Mouse (Mus musculus) forebrain, postnatal 0 days (tissue): ENCODE measurements around the gene Stat3. TPM values are rescaled to one million over a fixed set of nuclear protein-coding genes. Genes with fewer than 3 reads are reported as not detected.

Source experiments
- ATAC-seq: fragments of 200-750 bp; cut with Nextera tagmentation; 2 replicates; pipeline ENCODE4 v1.8.0; 2017; ENCODE audit warnings: mild to moderate bottlenecking, moderate library complexity
- DNase-seq: peaks from one replicate; pipeline ENCODE4 v3.0.0-alpha.2; 2015
- H3K27ac ChIP-seq: fragments of 300-500 bp; sonication (generic); 2 replicates; pipeline ENCODE4 v1.5.1; 2014; ENCODE audit warnings: low read depth, mild to moderate bottlenecking, antibody characterized with exemption, low read length, moderate library complexity, mixed read lengths
- H3K27me3 ChIP-seq: fragments of 300-500 bp; sonication (generic); 2 replicates; pipeline ENCODE4 v1.6.1; 2014; ENCODE audit warnings: mild to moderate bottlenecking, low read length, mixed read lengths; ENCODE audit not compliant: insufficient read depth
- H3K36me3 ChIP-seq: fragments of 300-500 bp; sonication (generic); 2 replicates; pipeline ENCODE4 v1.6.1; 2014; ENCODE audit warnings: mild to moderate bottlenecking, moderate library complexity; ENCODE audit not compliant: insufficient read depth
- H3K4me1 ChIP-seq: fragments of 300-500 bp; sonication (generic); 2 replicates; pipeline ENCODE4 v1.6.1; 2014; ENCODE audit warnings: antibody characterized with exemption; ENCODE audit not compliant: insufficient read depth
- H3K4me2 ChIP-seq: fragments of 300-500 bp; sonication (generic); 2 replicates; pipeline ENCODE4 v1.6.1; 2014; ENCODE audit warnings: low read depth, mild to moderate bottlenecking, moderate library complexity
- H3K4me3 ChIP-seq: fragments of 300-500 bp; sonication (generic); 2 replicates; pipeline ENCODE4 v1.5.1; 2014; ENCODE audit warnings: low read depth, low read length, mixed read lengths
- H3K9ac ChIP-seq: fragments of 300-500 bp; sonication (generic); 2 replicates; pipeline ENCODE4 v1.6.1; 2014; ENCODE audit warnings: mild to moderate bottlenecking
- H3K9me3 ChIP-seq: fragments of 300-500 bp; sonication (generic); 2 replicates; pipeline ENCODE4 v1.6.1; 2016; ENCODE audit warnings: low read length
- CTCF ChIP-seq: sonication (generic); IDR thresholded peaks from 2 replicates; pipeline ENCODE4 v1.5.1; 2016; ENCODE audit warnings: antibody characterized with exemption, control low read depth, low read depth
- WGBS: fragments of 180-500 bp; shearing (Covaris S2); extraction: QIAGEN DNeasy Blood & Tissue Kit; methylation state at CpG from one replicate; pipeline ENCODE4 v1.1.7; 2014; 5-methylcytosine and 5-hydroxymethylcytosine counted together
- polyA plus RNA-seq: library from polyadenylated mRNA; unstranded; fragments of >200 nt; fragmentation: Nextera tagmentation; extraction: Ambion mirVana; gene quantifications from 2 replicates; pipeline ENCODE4 v1.2.1, GENCODE M21; 2015
- total RNA-seq: library from RNA; depleted of rRNA; stranded (reverse); fragments of >200 nt; gene quantifications from 2 replicates; pipeline ENCODE4 v1.2.3, GENCODE M21; 2014

Stat3 gene
- total and polyA plus RNA-seq, 2 experiments from 2014 or later, result 31.2 to 42.5 TPM

DNA sequence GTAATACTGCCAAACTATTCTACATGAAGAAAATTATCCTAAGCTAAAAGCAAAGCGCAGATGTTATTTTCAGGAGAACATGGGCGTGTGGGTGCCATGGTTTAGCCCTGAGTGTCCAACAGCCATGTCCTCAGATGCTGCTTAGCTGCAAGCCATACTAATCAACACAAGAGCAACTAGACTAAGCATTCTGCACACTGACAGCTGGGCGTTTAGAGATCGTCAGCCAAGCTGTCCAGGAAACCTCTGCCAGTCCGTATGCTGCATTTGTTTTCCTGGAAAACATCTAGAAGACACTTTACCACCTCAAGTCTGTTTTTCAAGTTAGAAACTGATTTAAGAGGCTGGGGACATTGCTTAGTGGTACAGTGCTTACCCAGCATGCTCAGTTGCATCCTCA is 24.9 kb downstream of the Stat3 start:
- 59% methylated on average over 5 of the region's 5 CpGs for WGBS
- H3K9ac ChIP-seq, result no peak overlapping the region
- no peaks in the 10 kb centered on the region for H3K4me1 ChIP-seq
- no peak overlapping the region for H3K4me2 ChIP-seq
- no peak for TF ChIP-seq CTCF
- H3K27me3 ChIP-seq, result no peaks in the 10 kb centered on the region
- H3K4me3 ChIP-seq, result no peak overlapping the region
- no peaks in the 10 kb centered on the region for H3K9me3 ChIP-seq
- H3K36me3 ChIP-seq, result peaks cover 4% of the 10 kb centered on the region; the same call in 1 of the 2 replicates
- ATAC-seq (no peak), DNase-seq (no peak)
- H3K27ac ChIP-seq, result no peak overlapping the region

DNA sequence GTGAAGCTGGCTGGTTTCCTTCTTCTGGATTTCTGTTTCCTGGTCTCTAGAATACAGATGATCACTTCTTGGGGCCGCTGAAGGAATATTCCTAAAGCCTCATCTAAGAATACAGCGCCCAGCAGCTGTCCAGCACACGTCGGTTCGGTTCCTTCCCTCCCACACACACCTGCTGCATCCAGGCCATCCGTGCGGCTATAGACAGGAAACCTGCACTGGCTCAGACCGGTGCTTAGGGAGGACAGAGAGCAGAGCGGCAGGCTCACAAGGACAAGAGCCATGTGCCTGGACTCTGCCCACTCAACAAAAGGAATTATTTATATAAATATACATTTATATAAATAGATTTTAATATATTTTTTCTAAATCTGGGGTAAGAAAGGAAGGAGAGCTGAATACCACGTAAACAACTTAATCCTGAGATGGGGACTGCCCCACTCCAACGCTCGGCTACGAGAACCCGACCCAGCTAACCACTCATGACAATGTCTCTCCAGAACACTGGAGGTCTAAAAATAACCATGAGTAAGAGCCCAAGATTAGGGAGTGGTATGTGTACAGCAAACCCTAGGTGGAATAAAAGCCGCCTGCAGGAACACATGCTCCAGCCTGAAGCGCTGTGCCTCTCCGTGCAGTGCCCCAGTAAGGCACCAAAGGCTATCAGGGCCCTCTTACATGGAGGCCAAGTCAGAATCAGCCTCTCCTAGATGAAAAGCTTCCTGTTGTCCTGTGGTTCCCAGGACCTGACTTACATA is 26.8 kb downstream of the Stat3 start:
- Histone ChIP-seq H3K27me3 (no peaks in the 10 kb centered on the region), H3K9ac (no peak overlapping the region), H3K4me2 (no peak overlapping the region), H3K4me1 (no peaks in the 10 kb centered on the region), H3K4me3 (no peak overlapping the region), H3K36me3 (peaks cover 4% of the 10 kb centered on the region; the same call in 1 of the 2 replicates), H3K27ac (no peak overlapping the region), H3K9me3 (no peaks in the 10 kb centered on the region)
- DNase-seq (no peak), ATAC-seq (no peak)
- no peak for TF ChIP-seq CTCF
- WGBS, result 93% methylated on average over 17 of the region's 17 CpGs

- no peak overlapping the region for H3K4me3 ChIP-seq
- no peaks in the 10 kb centered on the region for H3K27me3 ChIP-seq
- H3K9me3 ChIP-seq, result no peaks in the 10 kb centered on the region
- no peak overlapping the region for H3K27ac ChIP-seq
- H3K4me2 ChIP-seq, result no peak overlapping the region
- DNase-seq (no peak), ATAC-seq (no peak)
- H3K36me3 ChIP-seq, result peaks cover 19% of the 10 kb centered on the region
- H3K9ac ChIP-seq, result no peak overlapping the region
- no peak for TF ChIP-seq CTCF
- WGBS, result 88% methylated on average over 9 of the region's 9 CpGs
- H3K4me1 ChIP-seq, result no peaks in the 10 kb centered on the region
These were observed 30.8 kb downstream of the Stat3 start for GRCm38 (mm10) chr11:100908567-100908966.

DNA sequence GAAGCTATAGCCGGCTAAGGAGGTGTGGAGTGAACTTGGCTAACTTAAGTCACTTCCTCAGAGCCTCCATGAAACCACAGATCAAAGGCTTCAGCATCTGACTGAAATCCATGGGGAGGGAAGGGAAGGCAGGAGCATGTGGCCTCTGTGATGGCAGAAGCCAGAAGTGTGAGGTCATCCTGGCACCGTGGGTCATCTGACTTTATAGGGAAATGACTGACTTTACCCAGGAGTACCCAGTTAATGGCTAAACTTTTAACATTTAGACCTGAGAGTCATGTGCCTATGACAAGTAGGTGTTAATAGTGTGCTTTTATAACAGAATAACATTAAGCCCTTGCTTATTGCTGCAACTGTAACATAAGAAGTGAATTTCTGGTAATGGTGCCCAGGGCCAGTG is 31.2 kb downstream of the Stat3 start:
- Histone ChIP-seq H3K9me3 (no peaks in the 10 kb centered on the region), H3K27ac (no peak overlapping the region), H3K36me3 (peaks cover 23% of the 10 kb centered on the region), H3K9ac (no peak overlapping the region), H3K4me2 (no peak overlapping the region), H3K27me3 (no peaks in the 10 kb centered on the region), H3K4me3 (no peak overlapping the region), H3K4me1 (no peaks in the 10 kb centered on the region)
- no peak for TF ChIP-seq CTCF
- DNase-seq (no peak), ATAC-seq (no peak)
- 89% methylated on average over 2 of the region's 2 CpGs for WGBS

DNA sequence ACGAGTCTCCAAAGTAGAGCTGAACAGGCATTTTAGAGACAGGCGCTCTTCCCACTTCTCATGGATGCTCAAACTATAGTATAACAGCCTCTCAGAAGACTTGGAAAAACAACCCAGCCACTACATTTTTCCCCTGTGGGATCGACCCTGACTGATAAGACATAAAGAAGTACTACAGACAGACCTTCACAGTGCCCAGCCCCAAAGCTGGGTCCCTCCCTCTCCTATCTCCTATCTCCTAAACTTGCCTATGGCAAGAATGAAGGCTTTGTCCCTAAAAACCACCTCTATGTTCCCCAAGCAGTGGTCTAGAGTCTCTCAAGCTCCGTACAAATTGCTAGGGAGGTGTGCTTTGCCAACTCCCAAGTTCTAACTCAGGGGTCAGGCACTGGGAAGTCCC is 32.5 kb downstream of the Stat3 start:
- no peak for TF ChIP-seq CTCF
- WGBS, result 82% methylated on average over 4 of the region's 4 CpGs
- no peak overlapping the region for H3K27ac ChIP-seq

GRCm38 (mm10) chr11:100905929-100906328 is 33.4 kb downstream of the Stat3 start:
- H3K4me3 ChIP-seq, result no peak overlapping the region
- H3K9ac ChIP-seq, result no peak overlapping the region
- H3K9me3 ChIP-seq, result peaks cover 5% of the 10 kb centered on the region; the same call in 1 of the 2 replicates
- peaks cover 37% of the 10 kb centered on the region for H3K36me3 ChIP-seq
- WGBS, result 79% methylated on average over 1 of the region's 1 CpGs
- no peaks in the 10 kb centered on the region for H3K27me3 ChIP-seq
- DNase-seq (no peak), ATAC-seq (no peak)
- no peak overlapping the region for H3K27ac ChIP-seq
- H3K4me1 ChIP-seq, result no peaks in the 10 kb centered on the region
- no peak for TF ChIP-seq CTCF
- H3K4me2 ChIP-seq, result no peak overlapping the region

More for the DNA sequence above, 32.5 kb downstream of the Stat3 start:
- no peak overlapping the region for H3K9ac ChIP-seq
- ATAC-seq (no peak), DNase-seq (no peak)
- no peaks in the 10 kb centered on the region for H3K27me3 ChIP-seq
- H3K36me3 ChIP-seq, result peaks cover 33% of the 10 kb centered on the region
- H3K9me3 ChIP-seq, result peaks cover 2% of the 10 kb centered on the region; the same call in 1 of the 2 replicates
- H3K4me2 ChIP-seq, result no peak overlapping the region
- H3K4me1 ChIP-seq, result no peaks in the 10 kb centered on the region
- no peak overlapping the region for H3K4me3 ChIP-seq

DNA sequence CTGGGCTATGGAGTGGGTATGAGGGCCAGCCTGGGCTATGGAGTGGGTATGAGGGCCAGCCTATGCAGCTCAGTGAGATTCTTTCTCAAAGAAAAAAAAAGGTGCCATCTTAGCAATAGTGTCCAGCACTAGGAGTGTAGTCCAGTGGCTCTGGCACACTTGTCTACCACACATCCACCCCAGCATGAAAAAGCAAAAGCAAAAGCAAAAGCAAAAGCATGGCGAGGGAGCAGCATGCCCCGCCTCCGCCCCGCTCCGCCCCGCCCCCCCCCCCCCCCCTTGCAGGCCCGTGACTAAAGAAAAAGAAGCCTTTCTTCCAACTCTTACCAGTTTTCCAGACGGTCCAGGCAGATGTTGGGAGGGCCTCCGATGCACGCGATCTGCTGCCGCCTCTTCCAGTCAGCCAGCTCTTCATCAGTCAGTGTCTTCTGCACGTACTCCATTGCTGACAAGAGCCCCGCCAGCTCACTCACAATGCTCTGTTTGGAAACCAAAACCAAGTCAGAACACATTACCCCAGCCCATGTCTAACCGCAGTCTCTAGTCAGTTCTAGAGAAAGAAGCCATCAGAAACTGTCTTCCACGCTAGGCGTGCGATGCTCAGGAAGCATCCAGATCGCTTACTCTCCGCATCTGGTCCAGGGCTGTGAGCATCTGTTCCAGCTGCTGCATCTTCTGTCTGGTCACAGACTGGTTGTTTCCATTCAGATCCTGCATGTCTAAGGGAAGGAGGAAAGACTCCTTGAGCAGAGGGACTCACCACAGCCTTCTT is 34.6 kb downstream of the Stat3 start:
- TF ChIP-seq CTCF, result no peak
- Histone ChIP-seq H3K27me3 (no peaks in the 10 kb centered on the region), H3K4me1 (no peaks in the 10 kb centered on the region), H3K9ac (no peak overlapping the region), H3K36me3 (peaks cover 36% of the 10 kb centered on the region), H3K9me3 (peaks cover 5% of the 10 kb centered on the region; the same call in 1 of the 2 replicates), H3K4me2 (no peak overlapping the region), H3K4me3 (no peak overlapping the region), H3K27ac (no peak overlapping the region)
- DNase-seq (no peak), ATAC-seq (no peak)
- WGBS, result 74% methylated on average over 19 of the region's 20 CpGs
